Mouse (Mus musculus) kidney, embryonic 16.5 days (tissue): ENCODE measurements at regions not wholly inside any gene's neighbourhood (a gene's known extent, or its start where the extent isn't known, plus 50 kb on each side); places are given as distances from the start of the nearest gene placed in this dataset.

Experiments used
- ATAC-seq: fragments of 200-750 bp; cut with Nextera tagmentation; 2 replicates; pipeline ENCODE4 v1.8.0; 2017; ENCODE audit warnings: moderate TSS enrichment; ENCODE audit not compliant: low FRiP score, low TSS enrichment
- H3K27ac ChIP-seq: fragments of 300-500 bp; sonication (generic); 2 replicates; pipeline ENCODE4 v1.5.1; 2014; ENCODE audit warnings: low read length
- H3K27me3 ChIP-seq: fragments of 300-500 bp; sonication (generic); 2 replicates; pipeline ENCODE4 v1.6.1; 2014; ENCODE audit warnings: low read length, control low read depth, mixed read lengths; ENCODE audit not compliant: insufficient read depth
- H3K36me3 ChIP-seq: fragments of 300-500 bp; sonication (generic); 2 replicates; pipeline ENCODE4 v1.6.1; 2014; ENCODE audit warnings: low read length, control low read depth, mixed read lengths; ENCODE audit not compliant: insufficient read depth
- H3K4me1 ChIP-seq: fragments of 300-500 bp; sonication (generic); 2 replicates; pipeline ENCODE4 v1.6.1; 2014; ENCODE audit warnings: low read length, control low read depth, mixed read lengths; ENCODE audit not compliant: insufficient read depth
- H3K4me2 ChIP-seq: fragments of 300-500 bp; sonication (generic); replicated peaks from 2 replicates; pipeline ENCODE4 v1.6.1; 2014; ENCODE audit warnings: low read depth, low read length
- H3K4me3 ChIP-seq: fragments of 300-500 bp; sonication (generic); 2 replicates; pipeline ENCODE4 v1.5.1; 2014; ENCODE audit warnings: mild to moderate bottlenecking, low read length
- H3K9ac ChIP-seq: fragments of 300-500 bp; sonication (generic); replicated peaks from 2 replicates; pipeline ENCODE4 v1.6.1; 2014; ENCODE audit warnings: low read length
- H3K9me3 ChIP-seq: fragments of 300-500 bp; sonication (generic); 2 replicates; pipeline ENCODE4 v1.6.1; 2016; ENCODE audit warnings: low read length, control low read depth
- WGBS: fragments of 180-500 bp; shearing (Covaris S2); extraction: QIAGEN DNeasy Blood & Tissue Kit; methylation state at CpG from one replicate; pipeline ENCODE4 v1.1.7; 2014; 5-methylcytosine and 5-hydroxymethylcytosine counted together

- no peak overlapping the region for H3K27ac ChIP-seq
- no peak overlapping the region for H3K4me2 ChIP-seq
- no peaks in the 10 kb centered on the region for H3K36me3 ChIP-seq
- H3K27me3 ChIP-seq, result no peaks in the 10 kb centered on the region
- no peak overlapping the region for H3K9ac ChIP-seq
- no peaks in the 10 kb centered on the region for H3K9me3 ChIP-seq
- ATAC-seq, result no peak
- no peaks in the 10 kb centered on the region for H3K4me1 ChIP-seq
- H3K4me3 ChIP-seq, result no peak overlapping the region
- 90% methylated on average over 5 of the region's 5 CpGs for WGBS
These were observed 51.1 kb upstream of the Lrrc52 start for GRCm38 (mm10) chr1:167517611-167518110.

GRCm38 (mm10) chr1:167523881-167524280, 57.3 kb upstream of the Lrrc52 start:
- H3K4me3 ChIP-seq, result no peak overlapping the region
- no peaks in the 10 kb centered on the region for H3K9me3 ChIP-seq
- 86% methylated on average over 7 of the region's 7 CpGs for WGBS
- H3K27ac ChIP-seq, result no peak overlapping the region
- ATAC-seq, result no peak
- H3K4me1 ChIP-seq, result no peaks in the 10 kb centered on the region
- H3K9ac ChIP-seq, result no peak overlapping the region
- no peaks in the 10 kb centered on the region for H3K27me3 ChIP-seq
- H3K4me2 ChIP-seq, result no peak overlapping the region
- H3K36me3 ChIP-seq, result no peaks in the 10 kb centered on the region

- H3K9me3 ChIP-seq, result no peaks in the 10 kb centered on the region
- H3K4me1 ChIP-seq, result no peaks in the 10 kb centered on the region
- ATAC-seq, result 0 out of 2 replicates have a peak, but pooled peaks have one; percentile 23
- 34% methylated on average over 12 of the region's 12 CpGs for WGBS
- H3K4me2 ChIP-seq, result no peak overlapping the region
- H3K4me3 ChIP-seq, result no peak overlapping the region
- no peak overlapping the region for H3K27ac ChIP-seq
- no peaks in the 10 kb centered on the region for H3K27me3 ChIP-seq
- no peak overlapping the region for H3K9ac ChIP-seq
- no peaks in the 10 kb centered on the region for H3K36me3 ChIP-seq
These were observed 65.4 kb upstream of the Rxrg start for GRCm38 (mm10) chr1:167532571-167533331.

GRCm38 (mm10) chr1:167546000-167546399, 52.2 kb upstream of the Rxrg start:
- ATAC-seq, result no peak

GRCm38 (mm10) chr1:167547248-167547647, 50.9 kb upstream of the Rxrg start:
- Histone ChIP-seq H3K9me3 (no peaks in the 10 kb centered on the region), H3K27ac (no peak overlapping the region), H3K27me3 (no peaks in the 10 kb centered on the region), H3K4me3 (no peak overlapping the region), H3K4me1 (peaks cover 6% of the 10 kb centered on the region; the same call in 1 of the 2 replicates), H3K9ac (no peak overlapping the region), H3K36me3 (no peaks in the 10 kb centered on the region), H3K4me2 (no peak overlapping the region)
- no peak for ATAC-seq
- 91% methylated on average over 5 of the region's 5 CpGs for WGBS

More at GRCm38 (mm10) chr1:167546000-167546399, 52.2 kb upstream of the Rxrg start:
- no peaks in the 10 kb centered on the region for H3K27me3 ChIP-seq
- H3K9ac ChIP-seq, result no peak overlapping the region
- 92% methylated on average over 2 of the region's 2 CpGs for WGBS
- no peaks in the 10 kb centered on the region for H3K36me3 ChIP-seq
- 0 out of 2 replicates have a peak, but pooled peaks cover 4% of the 10 kb centered on the region for H3K4me1 ChIP-seq
- no peak overlapping the region for H3K27ac ChIP-seq
- H3K9me3 ChIP-seq, result no peaks in the 10 kb centered on the region
- no peak overlapping the region for H3K4me2 ChIP-seq
- no peak overlapping the region for H3K4me3 ChIP-seq
